Mouse (Mus musculus) adrenal gland, postnatal 25 days (tissue): ENCODE results near the gene Lnpep. TPM values are rescaled to one million over a fixed set of nuclear protein-coding genes. Genes with fewer than 3 reads are reported as not detected.
"Not testable (repeated sequence)": the region's sequence is repeated elsewhere in the genome, so short reads cannot be mapped to it uniquely, and the experiment has no call there.

Experiments
- DNase-seq: peaks from one replicate; pipeline ENCODE4 v3.0.0; 2021; ENCODE audit warnings: mixed read lengths
- total RNA-seq: library from RNA; stranded (reverse); gene quantifications from 2 replicates; pipeline ENCODE4 v1.2.3, GENCODE M21; 2021

Lnpep gene
- total RNA-seq, 1 experiment from 2014 or later: 165 TPM

GRCm38 (mm10) chr17:17609523-17609922 lies 15.3 kb downstream of the Lnpep start:
- DNase-seq: no peak

DNA sequence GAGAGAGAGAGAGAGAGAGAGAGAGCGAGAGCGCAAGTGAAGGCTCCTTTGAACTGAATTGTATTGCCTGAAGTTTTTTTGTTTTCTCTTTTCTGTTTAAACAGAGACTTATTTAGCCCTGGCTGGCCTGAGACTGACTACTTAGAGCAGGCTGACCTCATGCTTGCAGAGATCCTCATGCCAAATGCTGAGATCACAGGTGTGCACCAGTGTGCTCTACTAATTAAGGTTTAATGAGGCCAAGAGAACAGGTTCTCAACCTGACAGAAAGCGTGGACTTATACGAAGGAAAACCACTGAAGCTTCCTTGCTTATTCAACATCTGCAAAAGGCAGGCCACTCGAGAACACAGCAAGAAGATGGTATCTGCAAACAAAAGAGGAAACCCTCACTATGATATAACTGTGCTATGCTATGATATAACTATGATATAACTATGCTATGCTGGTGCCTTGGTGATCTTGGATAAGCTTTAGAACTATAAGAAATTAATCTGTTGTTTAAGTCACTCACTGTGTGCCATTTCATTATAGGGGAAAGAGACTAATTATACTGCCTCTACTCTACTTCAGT lies 16.3 kb downstream of the Lnpep start:
- no peak for DNase-seq

DNA sequence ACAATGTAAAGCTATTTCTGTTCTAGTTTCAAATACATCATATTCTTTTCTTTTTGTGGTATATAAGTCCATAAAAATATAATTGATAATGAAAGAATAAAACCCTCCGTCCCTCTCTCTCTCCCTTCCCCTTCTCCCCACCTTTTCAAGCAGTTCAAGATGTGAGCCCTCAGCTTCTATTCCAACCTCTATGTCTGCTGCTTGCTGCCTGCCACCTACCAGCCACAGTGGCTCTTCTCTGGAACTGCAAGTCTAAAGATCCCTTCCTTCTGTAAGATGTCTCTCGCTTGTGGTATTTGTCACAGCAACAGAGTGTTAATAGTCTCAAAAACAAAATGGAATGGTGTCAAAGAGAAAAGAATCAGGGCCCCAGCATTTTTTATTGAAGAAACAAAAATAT lies 20.3 kb downstream of the Lnpep start:
- DNase-seq: no peak

DNA sequence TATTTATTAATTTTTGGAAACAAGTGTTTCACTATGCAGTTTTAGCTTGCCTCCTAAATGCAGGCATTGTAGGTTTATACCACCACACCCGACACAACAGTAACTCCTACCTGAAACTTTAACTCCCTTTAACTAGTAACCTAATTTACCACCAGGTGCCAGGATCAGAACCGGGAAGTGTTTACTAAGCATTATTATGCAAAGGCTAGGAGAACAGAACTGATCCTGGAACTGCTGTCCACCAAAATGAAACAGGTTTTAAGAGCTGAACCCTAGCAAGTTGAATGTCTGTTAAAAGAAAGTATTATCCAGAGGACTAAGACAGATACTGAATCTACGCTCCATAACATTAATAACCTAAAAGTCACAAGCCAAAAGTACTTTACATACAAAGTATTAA lies 21.2 kb downstream of the Lnpep start:
- DNase-seq: no peak

GRCm38 (mm10) chr17:17602786-17603185 lies 22.1 kb downstream of the Lnpep start:
- DNase-seq: no peak

- no peak for DNase-seq
Observed at GRCm38 (mm10) chr17:17602330-17602729, 22.5 kb downstream of the Lnpep start.

- DNase-seq: peak; percentile 89
Observed at GRCm38 (mm10) chr17:17600804-17601252, 24.0 kb downstream of the Lnpep start.

GRCm38 (mm10) chr17:17600001-17600400 lies 24.8 kb downstream of the Lnpep start:
- no peak for DNase-seq

DNA sequence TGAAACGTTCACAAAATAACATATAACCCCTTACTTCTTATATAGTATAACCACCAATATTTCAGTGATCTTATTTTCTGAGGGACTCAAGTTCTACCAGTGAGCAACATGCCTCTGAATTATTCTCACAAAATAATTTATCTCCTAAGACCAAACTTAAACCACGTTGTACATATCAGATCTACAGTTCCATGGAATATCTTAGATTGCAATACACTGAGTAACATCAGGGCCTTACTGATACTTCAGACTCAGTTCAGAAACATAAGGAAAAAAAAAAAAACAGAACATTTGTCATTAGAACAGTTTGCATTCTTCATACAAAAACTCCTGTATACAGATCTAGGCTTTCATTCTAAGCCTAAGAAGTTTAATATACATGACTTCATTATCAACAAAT lies 26.5 kb downstream of the Lnpep start:
- DNase-seq: no peak

DNA sequence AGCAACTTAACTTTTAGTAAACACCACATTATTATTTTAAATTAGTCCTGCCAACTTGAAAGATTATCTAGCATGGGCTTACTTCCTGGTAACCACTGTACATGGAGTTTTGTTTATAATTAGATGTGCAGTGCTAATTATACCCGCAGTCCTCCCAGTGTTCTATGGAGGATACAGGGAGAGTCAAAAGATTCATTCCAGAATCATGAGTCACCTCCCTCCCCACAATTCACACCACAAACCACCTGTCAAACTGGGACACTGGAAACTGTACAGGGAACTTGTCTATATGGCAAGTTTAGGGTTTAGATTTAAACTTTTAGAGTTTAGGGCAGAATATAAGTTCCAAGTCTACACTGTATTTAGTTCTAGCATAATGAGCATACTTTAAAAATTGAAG lies 31.9 kb downstream of the Lnpep start:
- no peak for DNase-seq

GRCm38 (mm10) chr17:17587333-17588047 lies 37.4 kb downstream of the Lnpep start:
- DNase-seq: no peak

- no peak for DNase-seq
Observed at GRCm38 (mm10) chr17:17585115-17585514, 39.7 kb downstream of the Lnpep start.

GRCm38 (mm10) chr17:17583896-17584295 lies 41.0 kb downstream of the Lnpep start:
- no peak for DNase-seq

- no peak for DNase-seq
Observed at GRCm38 (mm10) chr17:17581234-17581633, 43.6 kb downstream of the Lnpep start.

DNA sequence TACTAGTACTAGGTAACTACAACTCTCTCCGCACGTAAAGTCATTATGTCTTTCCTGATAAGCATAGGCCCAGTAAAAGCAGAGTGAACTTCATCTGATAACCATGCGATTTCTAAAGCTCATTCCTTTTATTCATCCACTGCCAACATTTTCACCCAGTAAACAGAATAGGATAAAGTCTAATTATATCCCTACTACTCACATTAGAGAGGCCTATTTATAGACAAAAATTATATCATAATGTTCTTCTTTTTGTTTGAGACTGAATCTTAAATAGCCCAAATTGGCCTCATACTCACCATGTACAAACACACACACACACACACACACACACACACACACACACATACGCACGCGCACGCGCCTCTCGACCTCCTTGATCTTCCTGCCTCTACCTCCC lies 48.5 kb downstream of the Lnpep start:
- DNase-seq: no peak

DNA sequence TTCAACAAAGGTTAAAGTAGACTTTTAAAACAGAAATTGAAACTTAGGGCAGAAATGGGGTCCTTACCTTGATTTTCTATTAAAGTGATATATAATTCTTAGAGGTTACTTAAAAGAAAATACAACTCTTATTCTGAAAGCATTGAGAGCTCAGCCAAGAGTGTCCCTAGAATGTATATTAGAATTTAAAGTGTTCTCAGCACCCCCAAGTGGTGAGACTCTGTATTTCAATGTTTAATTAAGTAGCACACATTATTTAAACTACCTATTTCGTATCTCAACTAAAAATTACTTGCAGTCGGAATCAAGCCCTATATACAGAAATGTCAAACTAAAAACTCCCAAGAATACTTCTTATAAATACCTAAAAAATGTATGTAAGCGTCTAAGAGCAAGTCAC lies 57.8 kb downstream of the Lnpep start:
- no peak for DNase-seq

GRCm38 (mm10) chr17:17548958-17549357 lies 75.9 kb downstream of the Lnpep start:
- no peak for DNase-seq

DNA sequence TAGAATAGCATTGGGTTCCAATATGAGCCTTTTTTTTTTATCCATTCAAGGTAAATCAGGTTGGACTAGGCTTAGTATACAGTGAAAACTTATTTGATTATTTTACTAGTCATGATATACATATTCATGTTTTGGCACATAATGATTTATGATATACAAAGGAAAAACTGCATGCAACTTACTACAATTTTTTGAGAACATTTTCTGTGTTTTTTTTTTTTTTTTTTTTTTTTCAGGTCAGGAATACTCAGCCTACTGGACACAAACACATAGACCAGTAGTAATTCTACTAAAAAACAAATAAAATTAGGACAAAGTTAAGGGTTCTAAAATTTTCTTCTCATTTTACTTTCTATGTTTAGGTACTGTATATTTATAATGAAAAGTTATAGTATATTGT lies 93.5 kb downstream of the Lnpep start:
- no peak for DNase-seq

DNA sequence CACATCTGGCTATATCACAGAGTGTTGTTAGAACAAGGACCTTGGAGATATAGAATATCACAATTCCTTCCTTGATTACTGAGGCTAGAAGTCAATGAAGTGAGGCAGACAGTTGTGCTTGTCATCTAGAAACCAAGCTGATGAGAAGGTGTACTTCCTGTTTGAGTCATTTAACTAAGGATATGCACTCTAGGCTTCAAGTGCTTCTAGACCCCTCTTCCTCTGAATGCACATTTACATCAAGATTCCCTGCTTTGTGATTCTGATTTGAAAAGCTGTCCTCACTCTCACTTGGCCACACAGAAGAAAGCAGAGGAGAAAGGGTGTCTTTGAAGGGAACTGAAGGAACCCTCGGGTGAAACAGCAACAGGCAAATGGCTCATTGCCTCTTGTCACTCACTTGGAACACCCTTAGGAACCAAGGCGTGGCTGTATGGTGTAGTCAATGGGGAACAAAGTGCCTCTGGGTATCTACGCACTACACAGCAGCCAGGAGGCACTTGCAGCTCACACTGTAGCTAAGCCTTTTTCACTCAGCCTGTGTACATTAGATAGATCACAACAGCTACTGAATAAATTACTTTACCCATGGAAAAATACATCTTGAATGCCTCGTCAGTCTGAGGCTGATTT lies 108.3 kb downstream of the Lnpep start:
- DNase-seq: no peak

DNA sequence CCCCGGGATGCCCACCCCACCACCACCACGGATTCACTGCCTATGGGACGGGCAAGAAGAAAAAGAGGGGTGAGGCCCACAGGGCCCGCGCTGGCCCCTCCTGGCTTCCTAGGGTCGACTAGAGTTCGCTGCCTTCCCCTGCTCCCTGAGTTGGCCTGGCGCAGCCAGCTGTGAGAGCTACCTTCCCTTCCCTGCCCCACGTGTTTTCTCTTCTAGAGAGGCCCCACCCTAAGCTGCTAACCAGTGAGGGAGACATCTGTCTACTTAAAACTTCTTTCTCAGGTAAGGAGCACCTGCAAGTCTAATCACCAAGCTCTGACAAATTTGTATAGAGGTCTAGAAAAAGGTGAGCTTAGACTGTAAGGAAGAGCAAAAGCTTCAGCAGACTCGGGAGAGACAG lies 118.2 kb downstream of the Lnpep start:
- no peak for DNase-seq

- no peak for DNase-seq
Observed at GRCm38 (mm10) chr17:17499278-17499677, 125.6 kb downstream of the Lnpep start.

- DNase-seq: no peak
Observed at GRCm38 (mm10) chr17:17498848-17499247, 126.0 kb downstream of the Lnpep start.

- no peak for DNase-seq
Observed at GRCm38 (mm10) chr17:17496730-17497129, 128.1 kb downstream of the Lnpep start.

DNA sequence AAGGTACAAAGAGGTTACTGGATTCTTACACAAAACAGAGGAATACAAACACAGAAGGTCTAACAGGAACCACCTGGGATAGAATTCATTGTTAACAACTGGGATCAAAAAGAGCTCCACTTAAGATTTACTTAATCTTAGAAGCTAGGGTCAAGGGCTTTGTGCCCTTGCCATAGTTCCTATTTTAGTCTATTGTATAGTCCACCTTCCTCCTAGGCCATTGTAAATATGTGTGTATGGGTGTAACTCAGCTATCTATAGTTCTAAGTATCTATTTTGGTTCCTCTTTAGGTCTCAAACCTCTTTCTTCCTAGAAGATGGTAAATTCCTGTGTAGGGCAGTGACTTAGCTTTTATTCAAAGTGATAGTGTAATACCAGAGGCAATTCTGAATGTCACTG lies 128.6 kb downstream of the Lnpep start:
- DNase-seq: not testable (repeated sequence)
